Mouse (Mus musculus) forebrain, embryonic 15.5 days (tissue): ENCODE measurements around the gene Slc25a39. TPM values are rescaled to one million over a fixed set of nuclear protein-coding genes. Genes with fewer than 3 reads are reported as not detected.
"Not testable (repeated sequence)": the region's sequence is repeated elsewhere in the genome, so short reads cannot be mapped to it uniquely, and the experiment has no call there.

ENCODE experiments used
- ATAC-seq: fragments of 200-750 bp; cut with Nextera tagmentation; replicated peaks from 2 replicates; pipeline ENCODE4 v1.8.0; 2017; ENCODE audit warnings: mild to moderate bottlenecking, moderate TSS enrichment, moderate library complexity
- H3K27ac ChIP-seq: fragments of 300-500 bp; sonication (generic); replicated peaks from 2 replicates; pipeline ENCODE4 v1.5.1; 2015; ENCODE audit warnings: mild to moderate bottlenecking, inconsistent platforms
- H3K27me3 ChIP-seq: fragments of 300-500 bp; sonication (generic); 2 replicates; pipeline ENCODE4 v1.6.1; 2015; ENCODE audit warnings: inconsistent platforms
- H3K36me3 ChIP-seq: fragments of 300-500 bp; sonication (generic); 2 replicates; pipeline ENCODE4 v1.6.1; 2015; ENCODE audit warnings: mild to moderate bottlenecking, inconsistent platforms
- H3K4me1 ChIP-seq: fragments of 300-500 bp; sonication (generic); 2 replicates; pipeline ENCODE4 v1.6.1; 2015; ENCODE audit warnings: inconsistent platforms
- H3K4me2 ChIP-seq: fragments of 300-500 bp; sonication (generic); replicated peaks from 2 replicates; pipeline ENCODE4 v1.6.1; 2015; ENCODE audit warnings: mild to moderate bottlenecking, inconsistent platforms
- H3K4me3 ChIP-seq: fragments of 300-500 bp; sonication (generic); 2 replicates; pipeline ENCODE4 v1.5.1; 2015; ENCODE audit warnings: mild to moderate bottlenecking, inconsistent platforms
- H3K9ac ChIP-seq: fragments of 300-500 bp; sonication (generic); replicated peaks from 2 replicates; pipeline ENCODE4 v1.6.1; 2015; ENCODE audit warnings: mild to moderate bottlenecking, inconsistent platforms
- H3K9me3 ChIP-seq: fragments of 300-500 bp; sonication (generic); 2 replicates; pipeline ENCODE4 v1.6.1; 2016; ENCODE audit warnings: inconsistent platforms
- WGBS: fragments of 180-500 bp; shearing (Covaris S2); methylation state at CpG from one replicate; pipeline ENCODE4 v1.1.7; 2015; ENCODE audit warnings: mixed read lengths; 5-methylcytosine and 5-hydroxymethylcytosine counted together
- polyA plus RNA-seq: library from polyadenylated mRNA; unstranded; fragments of >200 nt; fragmentation: Nextera tagmentation; extraction: Ambion mirVana; gene quantifications from 2 replicates; pipeline ENCODE4 v1.2.1, GENCODE M21; 2015

The Slc25a39 gene
- polyA plus RNA-seq, 1 experiment from 2014 or later: 144 TPM

GRCm38 (mm10) chr11:102396671-102397141, 11.0 kb downstream of the Slc25a39 start:
- 75% methylated on average over 7 of the region's 7 CpGs for WGBS
- no peaks in the 10 kb centered on the region for H3K9me3 ChIP-seq
- H3K4me2 ChIP-seq: peak overlapping the region; percentile 69; the same call in 1 of the 2 replicates
- H3K27ac ChIP-seq: no peak overlapping the region
- no peak overlapping the region; the same call in 1 of the 2 replicates for H3K9ac ChIP-seq
- peaks cover 35% of the 10 kb centered on the region for H3K36me3 ChIP-seq
- no peak for ATAC-seq
- peaks cover 66% of the 10 kb centered on the region for H3K4me1 ChIP-seq
- H3K27me3 ChIP-seq: 0 out of 2 replicates have a peak, but pooled peaks cover 6% of the 10 kb centered on the region
- H3K4me3 ChIP-seq: 0 out of 2 replicates have a peak overlapping the region, but pooled peaks have one; percentile 4

GRCm38 (mm10) chr11:102396263-102396662, 11.5 kb downstream of the Slc25a39 start:
- Histone ChIP-seq H3K4me1 (peaks cover 66% of the 10 kb centered on the region), H3K9ac (no peak overlapping the region)

GRCm38 (mm10) chr11:102395250-102395649, 12.5 kb downstream of the Slc25a39 start:
- Histone ChIP-seq H3K9me3 (no peaks in the 10 kb centered on the region), H3K4me1 (peaks cover 66% of the 10 kb centered on the region), H3K4me2 (peak overlapping the region; percentile 69), H3K9ac (peak overlapping the region; percentile 94), H3K4me3 (peak overlapping the region; percentile 86), H3K27me3 (0 out of 2 replicates have a peak, but pooled peaks cover 6% of the 10 kb centered on the region), H3K27ac (peak overlapping the region; percentile 95), H3K36me3 (peaks cover 21% of the 10 kb centered on the region)
- under 1% methylated on average over 5 of the region's 5 CpGs for WGBS
- ATAC-seq: no peak

More at GRCm38 (mm10) chr11:102396263-102396662, 11.5 kb downstream of the Slc25a39 start:
- 0 out of 2 replicates have a peak overlapping the region, but pooled peaks have one; percentile 86 for H3K4me3 ChIP-seq
- H3K27ac ChIP-seq: no peak overlapping the region
- peak overlapping the region; percentile 69 for H3K4me2 ChIP-seq
- peaks cover 31% of the 10 kb centered on the region for H3K36me3 ChIP-seq
- WGBS: 63% methylated on average over 6 of the region's 6 CpGs
- no peak for ATAC-seq
- H3K9me3 ChIP-seq: no peaks in the 10 kb centered on the region
- 0 out of 2 replicates have a peak, but pooled peaks cover 6% of the 10 kb centered on the region for H3K27me3 ChIP-seq

- H3K27ac ChIP-seq: peak overlapping the region; percentile 95
- peaks cover 61% of the 10 kb centered on the region for H3K4me1 ChIP-seq
- H3K9me3 ChIP-seq: no peaks in the 10 kb centered on the region
Observed at GRCm38 (mm10) chr11:102394421-102395124, 13.2 kb downstream of the Slc25a39 start.

GRCm38 (mm10) chr11:102393719-102394420, 13.9 kb downstream of the Slc25a39 start:
- H3K4me3 ChIP-seq: peak overlapping the region; percentile 86
- ATAC-seq: peak; percentile 60
- peak overlapping the region; percentile 69 for H3K4me2 ChIP-seq
- peaks cover 8% of the 10 kb centered on the region for H3K36me3 ChIP-seq
- H3K27me3 ChIP-seq: no peaks in the 10 kb centered on the region
- H3K9me3 ChIP-seq: no peaks in the 10 kb centered on the region
- peak overlapping the region; percentile 95 for H3K27ac ChIP-seq
- peak overlapping the region; percentile 94 for H3K9ac ChIP-seq
- peaks cover 58% of the 10 kb centered on the region for H3K4me1 ChIP-seq
- WGBS: 4% methylated on average over 17 of the region's 17 CpGs

More at GRCm38 (mm10) chr11:102394421-102395124, 13.2 kb downstream of the Slc25a39 start:
- Histone ChIP-seq H3K36me3 (peaks cover 15% of the 10 kb centered on the region), H3K4me2 (peak overlapping the region; percentile 69), H3K4me3 (peak overlapping the region; percentile 86), H3K9ac (peak overlapping the region; percentile 94), H3K27me3 (0 out of 2 replicates have a peak, but pooled peaks cover 3% of the 10 kb centered on the region)
- 68% methylated on average over 9 of the region's 9 CpGs for WGBS
- ATAC-seq: no peak

- Histone ChIP-seq H3K4me1 (peaks cover 52% of the 10 kb centered on the region), H3K9ac (peak within 1 kb of the TSS; percentile 94)
Observed at GRCm38 (mm10) chr11:102393238-102393634, 14.5 kb downstream of the Slc25a39 start, which contains the start of gene Rundc3a. Rundc3a (plus strand) TSS chr11:102393403.

GRCm38 (mm10) chr11:102392441-102393237, 15.1 kb downstream of the Slc25a39 start:
- peak; percentile 68 for ATAC-seq
- H3K27me3 ChIP-seq: no peaks in the 10 kb centered on the region
- 20% methylated on average over 15 of the region's 15 CpGs for WGBS
- peaks cover 46% of the 10 kb centered on the region for H3K4me1 ChIP-seq
- H3K36me3 ChIP-seq: no peaks in the 10 kb centered on the region
- H3K9me3 ChIP-seq: no peaks in the 10 kb centered on the region
- H3K9ac ChIP-seq: peak overlapping the region; percentile 94
- H3K4me3 ChIP-seq: peak overlapping the region; percentile 86
- H3K27ac ChIP-seq: peak overlapping the region; percentile 95
- H3K4me2 ChIP-seq: peak overlapping the region; percentile 69

More at GRCm38 (mm10) chr11:102393238-102393634, 14.5 kb downstream of the Slc25a39 start, which contains the start of gene Rundc3a:
- Histone ChIP-seq H3K4me3 (peak within 1 kb of the TSS; percentile 86), H3K27me3 (no peaks in the 10 kb centered on the region), H3K9me3 (no peaks in the 10 kb centered on the region), H3K27ac (peak within 1 kb of the TSS; percentile 95), H3K4me2 (peak within 1 kb of the TSS; percentile 69), H3K36me3 (peaks cover 2% of the 10 kb centered on the region; the same call in 1 of the 2 replicates)
- ATAC-seq: peak; percentile 94
- 1% methylated on average over 25 of the region's 34 CpGs for WGBS

GRCm38 (mm10) chr11:102389436-102389835, 18.3 kb downstream of the Slc25a39 start:
- H3K4me3 ChIP-seq, H3K4me2 ChIP-seq, H3K36me3 ChIP-seq, H3K27me3 ChIP-seq, H3K27ac ChIP-seq, ATAC-seq, H3K9me3 ChIP-seq, H3K9ac ChIP-seq: not testable (repeated sequence)
- H3K4me1 ChIP-seq: peaks cover 14% of the 10 kb centered on the region
- 91% methylated on average over 4 of the region's 5 CpGs for WGBS

- Histone ChIP-seq H3K9me3 (no peaks in the 10 kb centered on the region), H3K4me3 (no peak overlapping the region), H3K4me2 (no peak overlapping the region), H3K27ac (no peak overlapping the region), H3K36me3 (no peaks in the 10 kb centered on the region), H3K4me1 (no peaks in the 10 kb centered on the region), H3K9ac (no peak overlapping the region), H3K27me3 (no peaks in the 10 kb centered on the region)
- ATAC-seq: no peak
- 69% methylated on average over 5 of the region's 5 CpGs for WGBS
Observed at GRCm38 (mm10) chr11:102386121-102386520, 21.6 kb downstream of the Slc25a39 start.

- Histone ChIP-seq H3K27ac (no peak overlapping the region), H3K27me3 (no peaks in the 10 kb centered on the region), H3K9me3 (no peaks in the 10 kb centered on the region), H3K36me3 (no peaks in the 10 kb centered on the region), H3K9ac (no peak overlapping the region), H3K4me1 (no peaks in the 10 kb centered on the region), H3K4me2 (no peak overlapping the region), H3K4me3 (no peak overlapping the region)
- ATAC-seq: no peak
- WGBS: 72% methylated on average over 4 of the region's 4 CpGs
Observed at GRCm38 (mm10) chr11:102385075-102385474, 22.7 kb downstream of the Slc25a39 start.

GRCm38 (mm10) chr11:102384418-102384817, 23.3 kb downstream of the Slc25a39 start:
- no peak for ATAC-seq
- Histone ChIP-seq H3K4me2 (no peak overlapping the region), H3K4me3 (no peak overlapping the region), H3K4me1 (no peaks in the 10 kb centered on the region), H3K27me3 (no peaks in the 10 kb centered on the region), H3K9me3 (no peaks in the 10 kb centered on the region), H3K9ac (no peak overlapping the region), H3K27ac (no peak overlapping the region), H3K36me3 (no peaks in the 10 kb centered on the region)
- WGBS: 63% methylated on average over 2 of the region's 2 CpGs
